In the genomic region with DNA sequence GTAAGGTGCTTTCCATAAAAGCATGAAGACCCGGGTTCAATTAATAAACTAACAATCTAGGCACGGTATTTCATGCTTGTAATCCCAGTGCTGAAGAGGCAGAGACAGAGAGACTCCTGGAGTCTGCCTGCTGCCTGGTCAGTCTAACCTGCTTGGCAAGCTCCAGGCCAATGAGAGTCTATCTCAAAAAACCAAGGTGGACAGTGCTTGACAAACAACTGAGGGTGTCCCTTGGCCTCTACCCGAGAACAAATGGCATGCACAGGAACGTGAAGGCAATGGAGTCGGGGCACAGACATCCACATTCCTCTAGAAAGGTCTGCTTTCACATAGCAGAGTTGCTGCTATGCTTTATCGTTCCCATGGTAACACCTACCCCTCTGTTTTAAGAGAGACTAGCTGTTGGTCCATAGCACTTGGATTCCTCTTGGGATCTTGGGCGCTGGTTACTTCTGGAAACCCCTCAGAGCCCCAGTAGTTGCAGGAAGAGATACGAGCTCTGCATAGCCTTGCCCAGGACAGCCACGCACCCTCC, we compare ENCODE assay signal across 8 mouse cellular contexts. TPM values are rescaled to one million over a fixed set of nuclear protein-coding genes. Genes with fewer than 3 reads are reported as not detected.
DNase-seq lines count a peak whose midpoint lies in the region; ATAC-seq and TF ChIP-seq lines count a peak whose summit lies in the region.

No protein-coding gene starts in this region.

- no peaks in the 10 kb centered on the region for H3K36me3 ChIP-seq in heart, embryonic 15.5 days
- H3K36me3 ChIP-seq in embryonic facial prominence, embryonic 15.5 days, result no peaks in the 10 kb centered on the region
- H3K36me3 ChIP-seq in limb, embryonic 13.5 days, result no peaks in the 10 kb centered on the region

- no peaks in the 10 kb centered on the region for H3K27me3 ChIP-seq in heart, embryonic 15.5 days
- H3K27me3 ChIP-seq in Patski, result no peaks in the 10 kb centered on the region
- no peaks in the 10 kb centered on the region for H3K27me3 ChIP-seq in embryonic facial prominence, embryonic 15.5 days
- H3K27me3 ChIP-seq in limb, embryonic 13.5 days, result no peaks in the 10 kb centered on the region

- H3K27ac ChIP-seq in heart, embryonic 15.5 days, result peak overlapping the region; percentile 92
- H3K27ac ChIP-seq in embryonic facial prominence, embryonic 15.5 days (replicated peaks), result peak overlapping the region; percentile 88
- peak overlapping the region; percentile 92 for H3K27ac ChIP-seq in limb, embryonic 13.5 days

- TF ChIP-seq CTCF in Patski (IDR thresholded peaks at IDR 0.05), result no peak

- CTCF ChIA-PET in Patski (lab: Charles Lee), result interaction anchor here (0.8 to 3.6 kb wide), 6 partner anchors 9 to 53 kb away, joined by 3 to 13 read pairs (median 4); no protein-coding TSS in a partner anchor

- H3K9ac ChIP-seq in heart, embryonic 15.5 days, result no peak overlapping the region
- H3K9ac ChIP-seq in embryonic facial prominence, embryonic 15.5 days, result no peak overlapping the region
- H3K9ac ChIP-seq in limb, embryonic 13.5 days, result no peak overlapping the region

- no peaks in the 10 kb centered on the region for H3K9me3 ChIP-seq in heart, embryonic 15.5 days (replicated peaks)
- no peaks in the 10 kb centered on the region for H3K9me3 ChIP-seq in embryonic facial prominence, embryonic 15.5 days (replicated peaks)
- no peaks in the 10 kb centered on the region for H3K9me3 ChIP-seq in limb, embryonic 13.5 days

- in situ Hi-C loops in Patski (cut with MboI; ENCODE audit: low pct_unique_long_range_greater_than_20kb), result loop anchor here (25.0 kb wide), 1 partner anchor 867 kb away; no protein-coding TSS in a partner anchor

- no peak overlapping the region for H3K4me3 ChIP-seq in heart, embryonic 15.5 days
- no peak overlapping the region for H3K4me3 ChIP-seq in embryonic facial prominence, embryonic 15.5 days (replicated peaks)
- H3K4me3 ChIP-seq in limb, embryonic 13.5 days, result no peak overlapping the region

- POLR2A ChIA-PET in Patski (lab: Charles Lee), result interaction anchor here (1.8 to 2.1 kb wide), 2 partner anchors 24 to 27 kb away, joined by 13 to 20 read pairs; a partner anchor contains a TSS

- peak overlapping the region; percentile 16 for H3K4me2 ChIP-seq in heart, embryonic 15.5 days
- 0 out of 2 replicates have a peak overlapping the region, but pooled peaks have one; percentile 0 for H3K4me2 ChIP-seq in embryonic facial prominence, embryonic 15.5 days (replicated peaks)
- peak overlapping the region; percentile 36 for H3K4me2 ChIP-seq in limb, embryonic 13.5 days (replicated peaks)

- no peak for ATAC-seq in heart, embryonic 15.5 days (replicated peaks; ENCODE audit: insufficient number of reproducible peaks, insufficient read depth, low FRiP score, low read depth)
- ATAC-seq in Patski, result peak; percentile 13
- ATAC-seq in embryonic facial prominence, embryonic 15.5 days (ENCODE audit: insufficient number of reproducible peaks, low FRiP score, low TSS enrichment, low read depth), result no peak
- ATAC-seq in limb, embryonic 13.5 days (ENCODE audit: low FRiP score, low read depth), result peak; percentile 64
- ATAC-seq in megakaryocyte-erythroid progenitor cell, adult 5-6 weeks (replicated peaks; ENCODE audit: low FRiP score, low TSS enrichment, poor library complexity, severe bottlenecking), result no peak

- H3K4me1 ChIP-seq in heart, embryonic 15.5 days (replicated peaks), result peaks cover 69% of the 10 kb centered on the region
- peaks cover 31% of the 10 kb centered on the region for H3K4me1 ChIP-seq in embryonic facial prominence, embryonic 15.5 days
- H3K4me1 ChIP-seq in limb, embryonic 13.5 days, result peaks cover 48% of the 10 kb centered on the region

- 25% methylated on average over 9 of the region's 9 CpGs for WGBS in heart, embryonic 15.5 days
- 47% methylated on average over 9 of the region's 9 CpGs for WGBS in embryonic facial prominence, embryonic 15.5 days
- 36% methylated on average over 9 of the region's 9 CpGs for WGBS in limb, embryonic 13.5 days

- DNase-seq in heart, adult 9 months (ENCODE audit: low spot score in 2 of 2), result no peak
- no peak for DNase-seq in Patski (ENCODE audit: low read depth, low spot score)
- DNase-seq in spleen, postnatal 4 days (ENCODE audit: low spot score in 2 of 2), result no peak
- no peak for DNase-seq in gastrocnemius, adult 8-10 months (ENCODE audit: low spot score in 2 of 2)

RNA-seq across cellular contexts. Expression of a gene that starts 24.8 kb away (rescaled TPM):
- polyA plus RNA-seq in heart, embryonic 15.5 days (2015; fragmentation: Nextera tagmentation; extraction: Ambion mirVana), result 21.0 and 22.4 TPM in 2 replicates
- polyA plus RNA-seq in Patski (2021), result 72.1 TPM
- 17.7 and 17.9 TPM in 2 replicates for polyA plus RNA-seq in embryonic facial prominence, embryonic 15.5 days (2015; fragmentation: Nextera tagmentation; extraction: Ambion mirVana)
- polyA plus RNA-seq in limb, embryonic 13.5 days (2015; fragmentation: Nextera tagmentation; extraction: Ambion mirVana), result 14.7 and 14.9 TPM in 2 replicates
- 34.9 and 39.7 TPM in 2 replicates for total RNA-seq in megakaryocyte-erythroid progenitor cell, adult 5-6 weeks (2014; fragmentation: Nextera tagmentation)
- 57.2 and 74.8 TPM in 2 replicates for total RNA-seq in megakaryocyte-erythroid progenitor cell, adult 5-6 weeks (2017)
- total RNA-seq in gastrocnemius, adult 8-10 months (2022), result 100 to 1,000 TPM in 1 of 4 experiments, 10 to 100 TPM in 3; 76.4 to 106 (median 80.8) TPM

RNA-seq across cellular contexts. Expression of a gene that starts 59.2 kb away (rescaled TPM):
- polyA plus RNA-seq in heart, embryonic 15.5 days (2015; fragmentation: Nextera tagmentation; extraction: Ambion mirVana), result 40.5 and 43.8 TPM in 2 replicates
- 35.3 TPM for polyA plus RNA-seq in Patski (2021)
- polyA plus RNA-seq in embryonic facial prominence, embryonic 15.5 days (2015; fragmentation: Nextera tagmentation; extraction: Ambion mirVana), result 39.3 and 40.9 TPM in 2 replicates
- polyA plus RNA-seq in limb, embryonic 13.5 days (2015; fragmentation: Nextera tagmentation; extraction: Ambion mirVana), result 58.3 and 59.8 TPM in 2 replicates
- 68.4 and 73.2 TPM in 2 replicates for total RNA-seq in megakaryocyte-erythroid progenitor cell, adult 5-6 weeks (2014; fragmentation: Nextera tagmentation)
- total RNA-seq in megakaryocyte-erythroid progenitor cell, adult 5-6 weeks (2017), result 71.5 and 73.6 TPM in 2 replicates
- 100 to 1,000 TPM; 136 to 196 (median 151) TPM for total RNA-seq in gastrocnemius, adult 8-10 months (2022)

Comparison
In these comparisons a context has a peak if more than half of its experiments do, and no peak if none do; other contexts are left out.
1. ATAC-seq: peak in Patski (single experiment) and limb, embryonic 13.5 days (single experiment); none in heart, embryonic 15.5 days (single experiment), embryonic facial prominence, embryonic 15.5 days (single experiment) and megakaryocyte-erythroid progenitor cell, adult 5-6 weeks (single experiment).
2. Peak in every context shown above with its lines, with median percentiles within 50 percentile points of each other: H3K27ac ChIP-seq and H3K4me2 ChIP-seq.